Mouse (Mus musculus): ENCODE results near the gene Gpr39.
"Not testable (repeated sequence)": the region's sequence is repeated elsewhere in the genome, so short reads cannot be mapped to it uniquely, and the experiment has no call there.

The Gpr39 gene

DNA sequence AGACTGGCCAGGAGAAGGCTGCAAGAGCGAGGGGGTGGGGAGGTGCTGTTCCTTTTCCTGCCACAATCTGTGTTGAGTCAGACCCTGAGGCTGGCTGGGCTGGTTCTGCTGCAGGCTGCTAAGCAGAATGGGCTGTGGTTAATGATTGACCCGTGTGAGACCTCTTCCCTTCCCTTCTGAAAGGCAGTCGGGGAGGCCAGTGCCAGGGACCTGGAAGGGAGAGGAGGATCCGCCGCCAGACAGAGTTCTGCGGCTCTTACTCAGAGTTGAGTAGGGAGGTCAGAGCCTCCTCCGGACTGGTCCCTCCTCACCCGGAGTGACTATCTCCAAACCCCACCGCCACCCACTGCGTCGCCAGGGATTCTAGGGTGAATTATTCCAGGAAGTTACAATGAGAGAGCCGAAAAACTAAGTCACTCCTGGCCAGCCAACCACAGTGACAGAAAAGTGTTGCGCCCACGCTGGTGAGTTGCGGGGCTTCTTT lies at the start of gene Gpr39:
Gpr39 (plus strand) TSS at position 206 of the 484 bp plus-strand sequence.
- CTCF ChIA-PET: no interaction called here

DNA sequence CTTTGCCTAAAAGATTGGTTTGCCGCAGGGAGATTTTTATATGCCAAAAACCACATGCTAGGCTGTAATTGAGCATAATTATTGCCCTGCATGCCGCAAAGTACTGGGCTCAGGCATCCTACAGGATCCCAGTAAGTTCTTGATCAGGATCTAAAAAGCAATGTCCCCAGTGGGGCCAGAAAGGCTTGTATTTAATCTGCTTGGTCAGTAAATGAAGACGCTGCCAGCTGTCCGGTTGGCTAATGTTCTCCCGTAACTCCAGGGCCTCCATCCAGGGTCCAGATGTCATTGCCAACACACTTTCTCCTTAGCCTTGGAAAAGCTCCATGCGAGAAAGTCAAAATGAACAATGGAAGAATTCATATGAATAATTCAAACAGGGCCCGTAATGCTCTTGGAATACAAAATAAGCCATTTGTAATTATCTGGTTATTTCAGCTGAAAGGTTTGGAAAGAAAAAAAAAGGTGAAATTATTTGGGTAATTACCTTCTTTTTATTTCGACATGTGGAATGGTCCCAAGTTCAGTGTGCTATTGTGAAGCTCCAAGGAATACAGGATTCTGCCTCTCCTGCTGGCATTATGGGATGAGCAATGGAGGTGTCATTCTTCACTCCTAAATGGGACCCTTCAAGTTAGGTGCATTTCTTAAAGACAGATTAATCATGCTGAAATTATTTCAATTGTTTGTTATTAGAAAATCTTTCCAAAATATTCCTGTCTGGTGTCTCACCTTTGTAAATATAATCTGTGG lies 37.1 kb upstream of the Gpr39 start:
- CTCF ChIA-PET: no interaction called here

DNA sequence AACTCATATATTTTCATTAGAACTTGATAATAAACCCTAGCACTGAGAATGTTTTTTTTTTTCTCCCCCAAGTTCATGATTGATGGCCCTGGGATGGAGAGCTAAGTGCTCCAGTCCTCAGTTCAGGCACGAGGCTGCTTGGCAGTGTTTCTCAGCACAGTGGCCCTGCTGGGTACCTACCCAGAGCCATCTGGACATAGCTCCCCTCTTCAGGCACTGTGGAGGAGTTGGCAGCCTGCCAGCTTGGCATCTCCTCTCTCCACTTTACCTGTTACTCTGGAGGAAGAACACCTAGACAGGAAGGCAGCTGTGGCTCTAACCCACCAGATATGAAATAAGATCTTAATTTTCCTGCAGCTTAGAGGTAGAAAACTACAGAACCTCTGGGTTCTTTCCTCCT lies 33.2 kb upstream of the Gpr39 start:
- CTCF ChIA-PET: interaction anchor here (0.9 kb wide), 1 partner anchor 117 kb away, joined by 10 read pairs; no protein-coding TSS in a partner anchor

DNA sequence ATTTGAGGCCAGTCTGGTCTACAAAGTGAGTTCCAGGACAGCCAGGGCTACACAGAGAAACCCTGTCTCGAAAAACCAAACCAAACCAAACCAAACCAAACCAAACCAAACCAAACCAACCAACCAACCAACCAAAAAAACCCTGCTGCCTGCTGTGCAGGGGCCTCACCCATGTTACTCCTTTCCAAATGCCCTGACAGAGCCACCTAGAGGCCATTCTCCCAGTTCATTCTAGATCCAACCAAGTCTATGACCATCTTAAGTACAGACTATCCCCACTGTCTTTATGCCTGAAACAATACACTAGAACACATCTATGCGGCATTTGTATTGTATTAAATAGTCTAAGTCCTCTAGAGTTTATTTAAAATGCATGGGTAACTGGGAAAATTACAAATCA lies 30.0 kb upstream of the Gpr39 start:
- CTCF ChIA-PET: not testable (repeated sequence)

DNA sequence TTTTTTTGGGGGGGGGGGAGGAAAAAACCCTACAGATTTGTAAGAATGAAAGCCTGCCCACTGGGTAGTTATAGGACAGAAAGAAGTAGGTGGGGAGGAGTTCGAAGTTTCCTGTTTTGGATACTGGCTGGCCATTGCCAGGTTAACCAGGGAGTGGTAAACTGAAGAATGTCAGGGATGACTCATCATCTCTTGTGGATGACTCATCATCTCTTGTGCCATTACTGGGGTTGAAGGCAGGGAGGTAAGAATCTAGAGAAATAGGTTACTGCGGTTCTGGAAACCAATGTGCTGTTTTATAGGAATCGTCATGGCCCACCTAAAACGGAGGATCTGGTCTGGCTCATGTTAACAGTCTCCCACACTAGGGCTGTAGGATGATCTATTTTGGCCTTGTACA lies 28.8 kb upstream of the Gpr39 start:
- CTCF ChIA-PET: no interaction called here

DNA sequence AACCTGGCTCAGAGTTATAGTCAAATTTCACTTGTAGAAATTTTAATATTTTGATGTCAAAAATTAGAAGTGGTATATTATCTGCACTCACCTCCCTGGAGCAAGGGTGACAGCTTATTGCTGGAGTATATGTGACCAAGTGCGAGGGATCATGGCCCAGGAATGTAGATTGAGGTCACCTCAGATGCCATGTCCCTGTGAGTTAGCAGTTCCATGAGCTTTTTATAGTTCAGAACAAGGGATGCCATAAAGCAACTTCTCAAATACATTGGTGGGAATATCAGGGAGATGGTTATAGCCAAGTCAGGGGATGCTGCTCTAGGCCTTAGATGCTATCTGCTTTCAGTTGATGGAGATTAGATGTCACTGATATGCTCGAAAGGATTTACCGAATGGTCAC lies 27.7 kb upstream of the Gpr39 start:
- CTCF ChIA-PET: no interaction called here

DNA sequence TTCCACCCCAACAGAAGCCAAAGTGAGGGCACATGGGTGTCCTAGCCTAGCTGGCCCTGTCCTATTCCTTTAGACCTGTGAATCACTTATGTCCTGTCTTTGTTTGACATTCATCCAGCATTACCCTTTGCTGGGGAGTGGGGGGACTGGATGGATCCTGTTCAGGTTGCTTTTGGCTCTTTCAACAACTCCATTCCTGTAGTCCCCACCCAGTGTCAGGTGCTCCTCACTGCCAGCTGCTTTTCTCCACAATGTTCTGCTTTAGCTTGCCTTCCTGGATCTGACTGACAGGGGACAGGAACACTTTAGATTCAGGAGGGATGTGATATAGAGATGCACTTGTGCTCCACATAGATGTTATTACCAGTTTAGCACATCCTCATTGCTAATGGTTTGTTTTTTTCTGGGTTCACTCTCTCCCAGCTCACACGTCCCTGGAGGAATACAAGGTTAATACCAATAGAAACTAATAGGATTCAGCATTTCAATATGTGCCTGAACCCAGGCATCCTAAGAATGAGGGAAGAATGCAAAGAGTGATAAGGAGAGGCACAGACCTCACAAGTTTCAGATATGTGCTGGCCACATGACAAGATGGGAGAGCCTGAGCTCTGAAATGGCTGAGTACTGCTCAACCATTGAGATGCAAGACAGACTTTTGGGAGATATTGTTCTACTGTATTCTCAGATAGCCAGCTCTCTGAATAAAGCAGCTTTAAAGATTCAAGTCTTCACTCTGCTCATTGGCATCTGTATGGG lies 23.8 kb upstream of the Gpr39 start:
- CTCF ChIA-PET: no interaction called here

DNA sequence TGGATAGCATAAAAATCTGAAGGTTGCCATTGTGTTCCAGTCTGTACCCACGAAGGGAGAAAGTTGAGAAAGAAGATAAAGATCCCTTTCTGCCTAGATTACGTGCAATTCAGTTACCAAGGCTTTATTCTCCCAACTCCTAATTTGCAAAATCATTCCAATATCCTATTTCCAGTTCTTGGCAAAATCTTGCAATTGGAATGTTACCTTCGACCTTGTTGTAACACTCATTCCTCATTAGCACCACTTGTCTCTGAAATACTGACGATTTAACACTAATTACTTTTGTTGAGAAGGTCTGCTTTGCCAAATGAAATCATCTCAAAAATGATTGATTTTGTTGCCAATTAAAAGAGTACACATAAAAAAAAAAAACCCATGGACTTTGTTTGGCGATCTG lies 19.4 kb upstream of the Gpr39 start:
- CTCF ChIA-PET: no interaction called here

DNA sequence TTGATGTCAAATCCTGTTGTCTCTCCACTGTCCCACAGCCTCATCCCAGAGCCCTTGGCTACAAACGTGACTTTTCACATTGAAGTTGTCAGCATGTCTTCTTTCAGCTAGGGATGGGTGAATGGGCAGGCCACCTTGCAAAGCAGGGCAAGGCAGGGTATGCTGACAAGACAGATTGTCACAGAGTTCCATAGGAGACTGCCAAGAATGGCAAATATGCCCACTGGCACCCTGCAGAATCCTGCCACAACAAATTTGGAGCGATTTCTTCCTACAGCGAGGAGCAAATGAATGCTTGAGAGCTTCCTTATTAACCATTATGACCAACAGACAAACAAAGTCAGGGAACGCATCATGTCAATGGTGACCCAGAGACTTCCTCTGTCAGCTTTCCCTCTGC lies 16.6 kb upstream of the Gpr39 start:
- CTCF ChIA-PET: no interaction called here

DNA sequence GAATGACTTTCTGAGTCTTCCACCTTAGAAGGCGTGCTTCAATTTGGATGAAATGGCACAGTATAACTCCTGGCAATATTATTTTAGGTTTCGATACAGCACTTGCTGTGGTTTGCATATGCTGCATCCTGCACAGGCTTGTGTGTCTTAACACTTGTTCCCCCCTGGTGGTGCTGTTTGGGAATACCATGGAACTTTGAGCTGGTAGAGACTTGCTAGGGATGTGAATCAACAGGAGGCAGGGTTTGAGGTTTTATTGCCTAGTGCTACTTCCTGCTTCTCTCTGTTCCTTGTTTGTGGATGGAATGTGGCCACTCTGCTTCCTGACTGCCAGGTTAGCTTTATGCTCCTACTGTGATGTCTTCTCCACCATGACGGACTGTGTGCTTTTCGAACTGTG lies 15.9 kb upstream of the Gpr39 start:
- CTCF ChIA-PET: no interaction called here

DNA sequence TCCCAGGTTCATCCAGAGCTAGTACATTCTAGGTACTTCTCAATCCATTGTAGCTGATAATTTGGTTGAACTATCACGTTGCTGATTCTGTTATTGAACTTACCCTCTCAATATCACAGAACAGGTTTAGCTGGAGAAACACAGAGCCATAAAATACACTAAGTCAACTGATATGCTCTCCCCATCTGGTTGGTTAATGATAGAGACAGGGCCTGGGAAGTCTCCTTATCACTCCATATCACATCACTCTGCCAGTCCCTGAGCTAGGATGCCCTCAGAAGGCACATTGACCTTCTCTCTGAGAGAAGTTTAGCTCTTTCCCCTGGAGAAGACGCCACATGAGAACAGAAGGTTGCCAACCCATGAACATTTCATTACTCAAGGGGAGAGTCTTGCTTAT lies 14.7 kb upstream of the Gpr39 start:
- CTCF ChIA-PET: no interaction called here

DNA sequence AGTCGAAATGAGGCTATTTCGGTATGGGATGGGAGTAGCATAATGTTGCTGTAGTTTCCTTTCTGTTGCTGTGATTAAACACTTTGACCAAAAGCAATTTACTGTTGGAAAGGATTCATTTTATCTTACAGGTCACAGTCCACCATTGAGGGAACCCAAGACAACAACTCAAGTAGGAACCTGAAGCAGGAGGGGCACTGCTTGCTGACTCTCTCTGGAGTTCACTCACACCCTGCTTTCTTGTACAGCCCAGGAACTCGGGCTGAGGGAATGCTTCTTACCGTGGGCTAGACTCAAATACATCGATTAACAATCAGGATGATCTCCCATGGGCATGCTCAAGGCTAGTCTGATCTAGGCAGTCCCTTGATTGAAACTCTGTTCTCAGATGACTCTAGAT lies 14.1 kb upstream of the Gpr39 start:
- CTCF ChIA-PET: no interaction called here

DNA sequence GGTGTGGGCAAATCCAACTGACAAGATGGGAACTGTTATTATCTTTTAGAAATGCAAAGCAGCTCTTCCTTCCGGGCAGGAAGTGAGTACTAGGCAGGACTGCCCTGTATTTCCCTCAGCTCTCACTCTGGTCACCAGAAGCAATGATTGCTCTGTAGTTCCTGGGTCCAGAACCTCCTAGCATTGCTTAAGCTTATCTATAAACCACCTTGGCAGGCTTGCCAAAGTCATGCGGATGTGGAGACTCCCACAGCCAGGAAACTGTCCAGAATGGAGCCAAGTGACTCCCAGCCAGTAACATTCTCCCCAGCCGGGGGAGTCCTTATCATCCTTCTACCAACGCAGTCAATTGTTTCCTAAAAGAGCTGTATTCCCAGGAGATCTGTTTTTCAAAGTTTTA lies 13.7 kb upstream of the Gpr39 start:
- CTCF ChIA-PET: no interaction called here

DNA sequence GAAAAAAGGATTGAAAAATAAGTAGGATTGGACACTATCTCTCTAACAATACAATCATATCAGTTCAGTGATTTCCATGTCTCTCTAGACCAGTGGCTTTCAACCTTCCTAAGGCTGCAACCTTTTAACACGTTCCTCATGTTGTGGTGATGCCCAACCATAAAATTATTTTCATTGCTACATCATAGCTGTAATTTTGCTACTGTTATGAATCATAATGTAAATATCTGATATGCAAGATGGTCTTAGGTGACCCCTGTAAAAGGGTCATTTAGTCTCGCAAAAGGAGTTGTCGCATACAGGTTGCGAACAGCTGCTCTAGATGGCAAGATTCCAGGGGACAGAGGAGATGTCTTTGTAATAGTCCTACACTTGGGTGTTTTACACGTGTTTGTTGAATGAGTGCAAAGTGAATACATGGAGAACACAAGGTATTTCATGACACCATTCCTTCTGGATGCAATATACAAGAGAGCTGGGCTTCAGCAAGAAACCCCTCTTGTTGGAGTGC lies 11.6 kb upstream of the Gpr39 start:
- CTCF ChIA-PET: no interaction called here

DNA sequence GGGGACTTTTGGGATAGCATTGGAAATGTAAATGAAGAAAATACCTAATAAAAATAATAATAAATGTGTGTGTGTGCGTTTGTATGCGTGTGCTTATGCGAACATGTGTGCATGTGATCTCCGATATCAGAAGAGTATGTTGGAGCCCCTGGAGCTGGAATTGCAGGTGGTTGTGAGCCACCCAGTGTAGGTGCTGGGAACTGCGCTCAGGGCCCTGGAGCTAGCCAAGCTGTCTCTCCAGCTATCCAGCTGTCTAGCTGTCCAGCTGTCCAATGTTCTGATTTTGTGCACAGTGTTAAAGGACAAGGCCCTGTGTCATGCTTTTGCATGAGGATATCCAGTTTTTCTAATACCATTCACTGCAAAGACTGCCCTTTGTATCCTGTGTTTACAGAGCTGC lies 7.8 kb upstream of the Gpr39 start:
- CTCF ChIA-PET: no interaction called here

DNA sequence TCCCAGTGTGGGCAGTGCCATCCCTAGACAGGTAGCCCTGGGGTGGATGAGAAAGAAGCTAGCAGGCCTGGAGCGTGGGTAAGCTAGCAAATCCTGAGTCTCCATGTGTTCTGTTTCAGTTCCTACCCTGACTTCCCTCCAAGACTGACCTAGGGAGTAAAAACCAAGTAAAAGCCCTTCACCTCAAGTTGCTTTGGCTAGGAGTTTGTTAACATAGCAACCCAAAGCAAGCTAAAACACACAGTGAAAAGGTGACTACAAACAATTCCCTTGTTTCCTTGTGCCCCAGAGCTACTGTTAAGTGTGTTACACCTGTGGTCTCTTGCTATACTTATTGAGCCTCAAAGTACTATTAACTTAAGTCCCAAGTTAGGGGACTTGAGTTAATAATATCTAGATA lies 1.6 kb upstream of the Gpr39 start:
- CTCF ChIA-PET: no interaction called here

DNA sequence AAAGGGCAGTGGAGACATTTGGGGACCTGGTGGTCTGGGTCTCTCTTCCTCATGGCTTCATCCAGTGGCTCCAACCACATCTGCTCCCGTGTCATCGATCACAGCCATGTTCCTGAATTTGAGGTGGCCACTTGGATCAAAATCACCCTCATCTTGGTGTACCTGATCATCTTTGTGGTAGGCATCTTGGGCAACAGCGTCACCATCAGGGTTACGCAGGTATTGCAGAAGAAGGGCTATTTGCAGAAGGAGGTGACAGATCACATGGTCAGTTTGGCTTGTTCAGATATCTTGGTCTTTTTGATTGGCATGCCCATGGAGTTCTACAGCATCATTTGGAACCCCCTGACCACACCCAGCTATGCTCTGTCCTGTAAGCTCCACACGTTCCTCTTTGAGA lies 491 bp downstream of the Gpr39 start:
- CTCF ChIA-PET: no interaction called here

DNA sequence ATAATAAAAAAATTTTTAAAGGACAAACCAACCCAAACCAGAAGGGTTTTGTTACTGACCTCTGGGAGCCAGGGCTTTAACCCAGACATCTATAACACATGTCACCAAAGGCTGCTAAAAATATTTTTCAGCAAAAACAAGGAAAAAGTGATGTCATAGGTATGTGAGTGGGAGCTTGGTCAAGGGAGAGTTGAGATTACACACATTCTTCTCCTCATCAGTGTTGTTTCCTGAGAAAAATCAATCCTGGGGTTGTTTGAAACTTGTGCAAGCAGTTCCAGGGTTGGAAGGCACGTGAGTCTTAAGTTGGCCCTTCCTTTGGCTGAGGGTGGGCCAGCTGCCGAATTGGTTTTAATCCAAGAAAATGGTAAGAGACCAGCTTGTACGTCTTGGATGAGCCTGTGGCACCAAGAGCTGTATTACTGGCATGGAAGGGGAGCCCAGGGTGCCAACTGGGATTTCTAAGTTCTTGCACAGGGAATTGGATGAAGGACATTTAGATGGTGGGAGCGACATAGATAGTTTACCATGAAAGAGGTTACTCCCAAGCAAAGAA lies 2.8 kb downstream of the Gpr39 start:
- CTCF ChIA-PET: no interaction called here

DNA sequence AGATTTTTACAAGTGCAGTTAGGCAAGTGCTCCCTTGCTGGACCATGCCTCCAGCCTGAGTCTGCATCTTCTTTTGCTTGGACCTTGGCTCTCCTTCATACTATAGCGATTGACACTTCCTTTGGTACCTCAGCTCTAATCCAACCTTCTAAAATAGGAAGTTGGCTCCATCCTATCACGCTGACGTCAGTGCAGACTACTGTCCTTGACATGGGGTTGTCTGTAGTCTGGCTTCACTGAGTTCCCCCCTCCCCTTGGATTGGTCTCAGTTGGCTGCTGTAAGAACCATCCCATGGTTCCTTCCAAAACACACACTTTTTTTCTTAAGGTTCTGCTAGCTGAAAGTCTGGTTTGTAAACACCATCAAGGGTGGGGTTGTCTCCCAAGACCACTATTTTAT lies 7.6 kb downstream of the Gpr39 start:
- CTCF ChIA-PET: no interaction called here

DNA sequence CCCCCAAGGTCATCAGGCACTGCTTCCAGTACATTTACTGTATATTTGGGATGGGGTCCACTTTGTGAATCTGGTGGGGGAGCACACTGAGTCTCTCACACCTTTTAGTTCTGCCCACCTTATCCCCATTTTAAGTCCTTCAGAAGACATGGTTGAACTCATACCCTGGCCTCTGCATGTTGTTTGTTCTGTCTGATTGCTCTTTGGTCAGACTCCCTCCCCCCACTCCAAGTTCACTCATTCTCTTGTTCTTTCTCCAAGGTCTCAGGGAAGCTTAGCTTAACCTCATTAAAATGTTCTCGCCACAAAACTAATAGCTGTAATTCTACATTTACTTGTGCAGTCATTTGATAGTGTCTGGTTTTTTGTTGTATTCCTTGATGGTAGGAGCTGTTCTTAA lies 8.5 kb downstream of the Gpr39 start:
- CTCF ChIA-PET: no interaction called here

DNA sequence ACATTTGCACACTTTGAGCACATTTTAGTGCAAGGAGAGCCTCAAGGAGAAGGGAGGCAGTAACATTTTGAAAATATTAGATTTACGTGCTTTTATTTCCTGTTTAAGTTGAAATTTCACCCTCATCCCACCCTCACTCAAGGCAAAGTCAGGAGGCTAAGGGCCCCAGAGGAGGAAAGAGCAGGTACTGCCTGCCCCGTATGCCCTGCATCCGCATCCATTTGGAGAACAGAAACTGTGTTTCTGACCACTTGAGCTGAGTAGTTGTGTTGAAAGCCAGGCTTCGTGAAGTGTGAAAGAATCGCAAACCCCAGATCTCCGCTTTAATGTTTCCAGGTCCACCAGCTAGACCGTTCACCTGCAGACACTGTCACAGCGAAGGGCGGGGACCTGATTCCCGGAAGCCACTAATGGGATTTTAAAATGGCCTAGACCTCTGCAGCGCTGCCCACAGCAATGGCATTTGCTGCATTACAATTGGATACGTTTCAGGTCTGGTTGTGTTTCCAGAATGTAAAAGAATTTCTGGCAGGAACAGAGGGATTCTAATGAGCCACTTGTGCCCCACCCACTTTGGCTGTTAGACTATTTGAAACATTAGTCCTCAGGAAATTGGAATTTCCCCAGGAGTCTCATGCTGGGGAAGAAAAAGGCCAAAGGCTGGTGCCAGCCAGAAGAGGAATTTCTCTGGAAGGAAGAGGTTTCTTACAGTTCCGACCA lies 11.1 kb downstream of the Gpr39 start:
- CTCF ChIA-PET: no interaction called here

DNA sequence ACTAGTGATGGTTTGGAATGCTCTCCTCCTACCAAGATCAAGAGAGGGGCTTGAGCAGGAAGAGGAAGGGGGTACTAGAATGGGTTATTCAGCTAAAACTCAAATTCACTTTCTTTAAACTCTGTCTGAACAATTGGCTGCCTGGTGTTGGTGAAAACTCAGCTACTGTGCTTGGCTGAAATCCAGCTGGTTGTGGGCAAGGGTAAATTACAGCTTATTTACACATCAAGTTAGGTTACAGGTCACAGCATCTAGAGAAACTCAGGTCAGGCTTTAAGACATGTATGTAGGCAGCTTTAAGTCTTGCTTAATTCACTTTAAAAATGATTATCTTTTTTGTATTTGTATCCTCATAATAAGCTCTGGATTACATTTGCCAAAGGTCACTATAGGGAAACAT lies 16.7 kb downstream of the Gpr39 start:
- CTCF ChIA-PET: no interaction called here

DNA sequence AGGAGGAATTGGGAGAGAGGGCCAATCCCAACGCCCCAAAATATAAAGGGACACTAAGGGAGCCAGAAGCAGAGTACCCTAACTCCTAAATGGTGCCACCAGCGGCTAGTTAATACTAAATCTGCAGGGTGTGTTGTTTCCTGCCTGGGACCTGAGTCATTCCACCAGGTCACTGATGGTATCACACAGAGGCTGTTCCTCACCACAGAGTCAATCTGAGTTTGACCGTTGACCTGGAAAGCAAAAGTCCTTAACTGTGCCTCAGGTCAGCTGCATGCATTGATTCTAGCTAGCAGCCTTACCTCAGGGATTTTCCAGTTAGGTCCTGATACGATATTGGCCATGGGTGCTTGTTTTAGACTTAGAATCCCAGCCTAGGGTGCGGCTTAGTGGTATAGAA lies 17.5 kb downstream of the Gpr39 start:
- CTCF ChIA-PET: no interaction called here
